Mouse (Mus musculus) cerebellum, adult 9-10 months (tissue): ENCODE measurements at regions not wholly inside any gene's neighbourhood (a gene's known extent, or its start where the extent isn't known, plus 50 kb on each side); places are given as distances from the start of the nearest gene placed in this dataset.

ENCODE experiments used
- DNase-seq: peaks from one replicate; pipeline ENCODE4 v3.0.0; 2022

GRCm38 (mm10) chr14:31945125-31945524, 83.7 kb upstream of the Galnt15 start:
- no peak for DNase-seq

GRCm38 (mm10) chr14:31946032-31946431, 82.8 kb upstream of the Galnt15 start:
- DNase-seq, result no peak

- DNase-seq, result no peak
Observed at GRCm38 (mm10) chr14:31947246-31947645, 81.5 kb upstream of the Galnt15 start.

- DNase-seq, result no peak
Observed at GRCm38 (mm10) chr14:31951894-31952293, 76.9 kb upstream of the Galnt15 start.

GRCm38 (mm10) chr14:31953783-31954182, 75.0 kb upstream of the Galnt15 start:
- DNase-seq, result no peak

GRCm38 (mm10) chr14:31954945-31955344, 73.8 kb upstream of the Galnt15 start:
- peak; percentile 95 for DNase-seq

GRCm38 (mm10) chr14:31957211-31957638, 71.6 kb upstream of the Galnt15 start:
- no peak for DNase-seq

GRCm38 (mm10) chr14:31960201-31960854, 68.5 kb upstream of the Galnt15 start:
- no peak for DNase-seq

- DNase-seq, result no peak
Observed at GRCm38 (mm10) chr14:31961442-31961841, 67.3 kb upstream of the Galnt15 start.

GRCm38 (mm10) chr14:31963131-31963911, 65.5 kb upstream of the Galnt15 start:
- no peak for DNase-seq

- no peak for DNase-seq
Observed at GRCm38 (mm10) chr14:31964076-31964475, 64.7 kb upstream of the Galnt15 start.

GRCm38 (mm10) chr14:31964831-31965230, 64.0 kb upstream of the Galnt15 start:
- DNase-seq, result no peak

- DNase-seq, result no peak
Observed at GRCm38 (mm10) chr14:31969531-31969930, 59.3 kb upstream of the Galnt15 start.

GRCm38 (mm10) chr14:31970245-31970830, 58.5 kb upstream of the Galnt15 start:
- DNase-seq, result peak; percentile 28

GRCm38 (mm10) chr14:31970851-31971250, 57.9 kb upstream of the Galnt15 start:
- DNase-seq, result no peak

- DNase-seq, result no peak
Observed at GRCm38 (mm10) chr14:31973702-31974101, 55.1 kb upstream of the Galnt15 start.

- no peak for DNase-seq
Observed at GRCm38 (mm10) chr14:31978196-31978595, 50.6 kb upstream of the Galnt15 start.

- DNase-seq, result no peak
Observed at GRCm38 (mm10) chr14:31978690-31979089, 50.1 kb upstream of the Galnt15 start.
